Mouse (Mus musculus) liver, embryonic 14.5 days (tissue): ENCODE measurements at regions not wholly inside any gene's neighbourhood (a gene's known extent, or its start where the extent isn't known, plus 50 kb on each side); places are given as distances from the start of the nearest gene placed in this dataset.

Source experiments
- CTCF ChIP-seq: IDR thresholded peaks from 2 replicates; pipeline ENCODE4 v1.5.1; 2016; ENCODE audit warnings: antibody characterized with exemption, low read depth, control low read depth
- EP300 ChIP-seq: IDR thresholded peaks from 2 replicates; pipeline ENCODE4 v1.6.1; 2016; ENCODE audit warnings: antibody characterized with exemption, low read depth

GRCm38 (mm10) chr1:90300229-90300628, 96.4 kb downstream of the Ackr3 start:
- TF ChIP-seq CTCF (no peak), EP300 (no peak)
